Mouse (Mus musculus) kidney, postnatal 14 days (tissue): ENCODE data around the gene Ogn.

Experiments used
- DNase-seq: peaks from one replicate; pipeline ENCODE4 v3.0.0; 2022; ENCODE audit warnings: mixed read lengths

Gene Ogn

DNA sequence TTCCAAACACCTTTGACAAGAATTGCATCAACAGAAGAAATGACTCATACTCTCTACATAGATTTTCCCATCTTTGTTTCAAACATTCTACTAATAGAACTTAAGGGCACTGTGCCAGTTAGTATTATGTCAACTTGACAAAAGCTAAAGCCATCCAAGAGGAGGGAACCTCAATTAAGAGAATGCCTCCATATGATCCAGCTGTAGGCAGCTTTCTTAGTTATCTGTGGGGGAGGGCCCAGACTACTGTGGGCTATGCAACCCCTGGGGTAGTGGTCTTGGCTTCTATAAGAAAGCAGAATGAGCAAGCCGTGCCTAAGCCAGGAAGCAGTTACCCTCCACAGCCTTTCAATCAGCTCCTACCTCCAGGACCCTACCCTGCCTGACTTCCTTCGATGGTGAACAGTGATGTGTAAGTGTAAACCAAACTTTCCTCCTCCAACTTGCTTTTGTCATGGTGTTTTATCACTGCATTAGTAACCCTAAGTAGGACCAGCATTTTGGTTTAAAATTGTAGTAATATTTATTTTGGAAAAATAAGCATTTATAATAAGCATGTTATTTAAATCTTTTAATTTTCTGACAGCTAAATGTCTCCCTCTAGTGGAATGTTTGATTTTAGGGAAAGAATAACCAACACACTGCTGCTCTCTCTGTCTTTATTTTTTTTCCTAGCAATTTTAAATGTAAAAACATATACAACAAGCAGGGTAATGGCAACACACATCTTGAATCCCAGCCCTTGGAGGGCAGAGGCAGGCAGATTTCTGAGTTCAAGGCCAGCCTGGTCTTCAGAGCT lies 37.1 kb downstream of the Ogn start:
- DNase-seq = no peak

DNA sequence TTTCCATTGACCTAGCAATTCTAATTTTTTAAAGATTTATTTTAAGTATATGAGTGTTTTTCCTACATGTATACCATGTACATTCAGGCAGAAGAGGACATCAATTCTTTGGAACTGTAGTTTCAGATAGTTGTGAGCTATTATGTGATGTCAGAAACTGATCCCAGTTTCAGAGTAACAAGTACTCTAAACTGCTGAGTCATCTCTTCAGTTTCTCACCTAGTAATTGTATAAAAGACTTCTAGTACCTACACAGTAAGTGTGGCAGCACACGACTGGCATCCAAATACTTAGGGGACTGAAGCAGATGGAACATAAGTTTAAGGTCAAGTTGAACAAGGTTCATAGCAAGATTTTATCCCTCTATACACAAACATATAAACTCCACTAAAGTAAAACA lies 38.2 kb downstream of the Ogn start:
- DNase-seq = no peak

DNA sequence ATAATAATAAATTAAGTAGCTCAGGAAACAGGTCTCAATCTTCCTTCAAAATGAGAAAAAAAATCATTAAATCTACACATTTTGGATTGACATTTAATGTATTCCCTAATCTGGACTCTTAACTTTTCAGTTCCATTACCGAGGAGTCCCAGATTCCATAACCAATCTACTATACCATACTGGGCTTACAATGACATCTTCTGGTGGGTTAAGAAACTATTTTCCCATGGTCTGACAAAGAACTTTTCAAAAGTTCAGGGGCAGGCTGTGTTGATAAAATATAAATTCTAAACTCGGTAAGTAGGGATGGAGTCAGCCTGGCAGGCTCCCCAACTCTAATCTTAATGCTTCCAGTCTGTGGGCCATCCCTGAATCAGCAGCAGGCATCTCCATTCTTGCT lies 43.3 kb downstream of the Ogn start:
- no peak for DNase-seq

DNA sequence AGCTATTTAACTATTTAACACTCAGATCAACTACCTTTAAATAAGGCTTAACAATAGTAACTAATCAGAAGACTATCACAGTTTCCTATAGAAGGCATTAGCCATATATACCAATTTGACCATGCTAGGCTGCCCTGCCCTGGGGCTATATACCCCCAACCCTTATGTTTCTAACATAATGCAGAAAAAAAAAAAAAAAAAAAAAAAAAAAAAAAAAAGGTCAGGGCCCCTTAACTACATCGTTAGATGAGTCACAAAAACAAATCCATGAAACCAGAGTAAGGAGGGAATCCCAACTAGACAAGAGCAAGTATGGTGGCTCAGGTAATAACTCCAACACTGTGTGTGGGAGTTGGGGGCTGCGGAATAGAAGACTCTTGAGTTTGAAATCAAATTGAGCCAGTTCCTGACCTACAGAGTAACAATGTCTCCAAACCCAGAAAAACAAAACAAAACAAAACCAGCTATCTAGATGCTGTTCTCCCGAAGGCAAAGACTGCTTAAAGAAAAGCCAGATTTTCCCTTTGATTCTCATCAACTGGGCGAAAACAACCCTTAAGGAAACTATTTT lies 44.0 kb downstream of the Ogn start:
- DNase-seq = no peak

DNA sequence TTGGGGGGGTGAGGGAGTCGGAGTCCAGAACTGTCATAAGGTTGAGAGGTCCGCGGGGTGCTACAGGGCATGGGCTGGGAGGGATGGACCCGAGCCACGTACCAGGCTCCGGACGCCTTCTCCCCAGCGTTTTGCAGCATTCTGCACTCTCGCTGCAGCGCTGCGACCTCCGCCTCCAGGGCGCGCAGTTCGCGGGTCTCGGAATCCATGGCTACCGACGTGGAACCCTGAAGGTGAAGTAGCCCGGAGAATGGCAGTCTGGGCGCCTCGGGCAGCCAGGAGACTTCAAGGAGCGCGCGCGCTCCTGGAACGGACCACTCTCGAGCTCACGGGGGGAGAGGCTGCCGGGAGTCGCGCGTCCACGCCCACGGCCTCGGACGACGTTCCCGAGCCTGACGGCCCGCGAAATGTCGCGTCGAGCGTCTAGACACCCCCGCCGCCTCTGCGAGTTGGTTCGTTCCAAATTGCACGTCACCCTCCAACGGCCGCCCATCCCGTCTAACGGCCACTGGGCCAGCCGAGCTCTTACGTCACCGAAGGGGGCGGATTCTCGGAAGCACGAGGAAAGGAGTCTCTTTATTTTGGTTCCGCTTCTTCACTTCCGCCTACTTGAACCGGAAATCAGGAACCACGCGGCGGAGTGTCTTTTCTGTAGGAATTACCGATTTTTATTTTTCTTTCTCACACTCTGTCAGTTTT lies 44.8 kb downstream of the Ogn start, which contains the start of the genes Cenpp and Nol8:
Cenpp (minus strand) TSS at position 305 of the 699 bp plus-strand sequence.
Nol8 (plus strand) TSS at position 598 of the 699 bp plus-strand sequence.
- DNase-seq = peak; percentile 99

DNA sequence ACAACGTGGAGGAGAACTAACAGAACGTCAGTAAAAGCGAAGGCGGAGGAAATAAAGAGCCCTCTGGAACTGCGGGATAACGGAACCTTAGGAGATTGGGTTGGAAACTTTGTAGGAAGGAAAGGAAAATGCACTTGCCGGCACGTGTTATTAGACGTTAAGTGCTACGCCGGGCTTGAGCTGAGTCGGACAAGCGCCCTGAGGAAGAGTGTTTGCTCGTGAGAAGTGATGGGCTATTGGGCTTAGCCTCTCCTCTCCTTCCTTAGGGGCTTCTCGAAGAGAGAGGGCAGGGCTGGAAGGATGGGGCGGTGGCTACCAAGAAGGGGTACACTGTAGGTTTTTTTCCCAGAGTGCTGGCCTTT lies 45.3 kb downstream of the Ogn start:
- DNase-seq = no peak
